In genomic region chr5:30916841-30917240, GRCm38 (mm10) we compare ENCODE assay signal across 10 mouse cellular contexts. TPM values are rescaled to one million over a fixed set of nuclear protein-coding genes. Genes with fewer than 3 reads are reported as not detected.
DNase-seq lines count a peak whose midpoint lies in the region; ATAC-seq and TF ChIP-seq lines count a peak whose summit lies in the region.
"Had no signal": no experiment of that assay in that cellular context is flagged by ENCODE, and none has a peak within 500 bp of the region (broad histone marks: within the 10 kb centered on the region; RNA-seq: fewer than 3 reads in every experiment).

No protein-coding gene starts in this region.

- H3K27ac ChIP-seq in intestine, embryonic 16.5 days (ENCODE audit: low read length) = no peak overlapping the region
- H3K27ac ChIP-seq in intestine, embryonic 15.5 days = no peak overlapping the region
- H3K27ac ChIP-seq in spleen, adult 2 months (ENCODE audit: insufficient read depth, low read length) = peak overlapping the region; percentile 24

- H3K4me1 ChIP-seq in intestine, embryonic 16.5 days (ENCODE audit: control insufficient read depth, insufficient read depth, low read length) = peaks cover 40% of the 10 kb centered on the region
- peaks cover 44% of the 10 kb centered on the region for H3K4me1 ChIP-seq in intestine, embryonic 15.5 days (replicated peaks)
- peaks cover 5% of the 10 kb centered on the region; the same call in 1 of the 2 replicates for H3K4me1 ChIP-seq in spleen, adult 2 months (ENCODE audit: control insufficient read depth, insufficient read depth, insufficient read length)

- 0 out of 2 replicates have a peak overlapping the region, but pooled peaks have one; percentile 14 for H3K9ac ChIP-seq in intestine, embryonic 16.5 days (ENCODE audit: low read depth, low read length)
- H3K9ac ChIP-seq in intestine, embryonic 15.5 days = no peak overlapping the region
- H3K9ac ChIP-seq: midbrain, embryonic 15.5 days had no signal

- no peak for ATAC-seq in intestine, embryonic 16.5 days
- no peak for ATAC-seq in intestine, embryonic 15.5 days

- no peaks in the 10 kb centered on the region; the same call in 1 of the 2 replicates for H3K36me3 ChIP-seq in intestine, embryonic 16.5 days (ENCODE audit: control insufficient read depth, insufficient read depth, low read length)
- H3K36me3 ChIP-seq in intestine, embryonic 15.5 days = peaks cover 27% of the 10 kb centered on the region
- H3K36me3 ChIP-seq in spleen, adult 2 months (ENCODE audit: control insufficient read depth, insufficient read depth, low read length) = no peaks in the 10 kb centered on the region
- H3K36me3 ChIP-seq: midbrain, embryonic 15.5 days had no signal

- TF ChIP-seq POLR2A in spleen, adult 2 months (IDR thresholded peaks at IDR 0.05; ENCODE audit: low read depth, low read length) = no peak

- no peaks in the 10 kb centered on the region for H3K27me3 ChIP-seq in intestine, embryonic 16.5 days (replicated peaks; ENCODE audit: control insufficient read depth, insufficient read depth, low read length)
- no peaks in the 10 kb centered on the region for H3K27me3 ChIP-seq in intestine, embryonic 15.5 days (replicated peaks)
- no peaks in the 10 kb centered on the region for H3K27me3 ChIP-seq in spleen, adult 2 months (ENCODE audit: control insufficient read depth, insufficient read depth, low read length)
- H3K27me3 ChIP-seq: midbrain, embryonic 15.5 days; Patski had no signal

- WGBS in intestine, embryonic 16.5 days = 95% methylated on average over 9 of the region's 9 CpGs
- 92% methylated on average over 9 of the region's 9 CpGs for WGBS in intestine, embryonic 15.5 days
- WGBS in spleen, adult 2 months = 91% methylated on average over 9 of the region's 9 CpGs

- H3K9me3 ChIP-seq in intestine, embryonic 16.5 days (ENCODE audit: control insufficient read depth, low read length) = no peaks in the 10 kb centered on the region
- H3K9me3 ChIP-seq in intestine, embryonic 15.5 days = no peaks in the 10 kb centered on the region
- H3K9me3 ChIP-seq: midbrain, embryonic 15.5 days had no signal

- no peak overlapping the region for H3K4me2 ChIP-seq in intestine, embryonic 16.5 days (ENCODE audit: low read depth, low read length)
- H3K4me2 ChIP-seq in intestine, embryonic 15.5 days (replicated peaks) = no peak overlapping the region

- TF ChIP-seq CTCF in spleen, adult 2 months (IDR thresholded peaks at IDR 0.05; ENCODE audit: extremely low read depth, insufficient read depth, insufficient read length, insufficient replicate concordance) = no peak

- peak; percentile 39 to 42 for DNase-seq in adrenal gland, adult (ENCODE audit: inconsistent age in 2 of 2, low spot score in 1 of 2)
- no peak for DNase-seq in adrenal gland, postnatal 25 days
- no peak for DNase-seq in spleen, adult 2 months (ENCODE audit: low read depth in 1 of 2, low spot score in 2 of 2)
- DNase-seq in spleen, postnatal 4 days (ENCODE audit: low spot score in 2 of 2) = no peak
- no peak for DNase-seq in thymus, postnatal 0 days (ENCODE audit: low spot score)
- no peak for DNase-seq in B cell, adult 2 months

- H3K4me3 ChIP-seq in intestine, embryonic 16.5 days (ENCODE audit: low read length) = no peak overlapping the region
- no peak overlapping the region for H3K4me3 ChIP-seq in intestine, embryonic 15.5 days (replicated peaks)
- no peak overlapping the region for H3K4me3 ChIP-seq in spleen, adult 2 months (ENCODE audit: extremely low read depth, insufficient read depth, insufficient read length)
- H3K4me3 ChIP-seq: midbrain, embryonic 15.5 days had no signal

RNA-seq across cellular contexts. Expression of gene Emilin1, which starts 3.6 kb away (rescaled TPM):
- 41.3 and 57.2 TPM in 2 replicates for total RNA-seq in adrenal gland, postnatal 25 days (2021)
- 173 and 177 TPM in 2 replicates for polyA plus RNA-seq in intestine, embryonic 16.5 days (2015; fragmentation: Nextera tagmentation; extraction: Ambion mirVana)
- 183 and 190 TPM in 2 replicates for polyA plus RNA-seq in intestine, embryonic 15.5 days (2015; fragmentation: Nextera tagmentation; extraction: Ambion mirVana)
- polyA plus RNA-seq in spleen, adult 2 months (2012; rRNA removed) = 83.9 and 104 TPM in 2 replicates
- 47.0 and 47.5 TPM in 2 replicates for polyA plus RNA-seq in thymus, postnatal 0 days (2015; fragmentation: Nextera tagmentation; extraction: Ambion mirVana)

RNA-seq across cellular contexts. Expression of gene Khk, which starts 4.4 kb away (rescaled TPM):
- 28.5 and 58.5 TPM in 2 replicates for total RNA-seq in adrenal gland, postnatal 25 days (2021)
- 26.9 and 32.5 TPM in 2 replicates for polyA plus RNA-seq in intestine, embryonic 16.5 days (2015; fragmentation: Nextera tagmentation; extraction: Ambion mirVana)
- 23.3 and 26.9 TPM in 2 replicates for polyA plus RNA-seq in intestine, embryonic 15.5 days (2015; fragmentation: Nextera tagmentation; extraction: Ambion mirVana)
- 28.0 and 30.2 TPM in 2 replicates for polyA plus RNA-seq in spleen, adult 2 months (2012; rRNA removed)
- polyA plus RNA-seq in thymus, postnatal 0 days (2015; fragmentation: Nextera tagmentation; extraction: Ambion mirVana) = 31.7 and 32.5 TPM in 2 replicates

RNA-seq across cellular contexts. Expression of gene Ost4, which starts 9.3 kb away (rescaled TPM):
- 190 and 207 TPM in 2 replicates for total RNA-seq in adrenal gland, postnatal 25 days (2021)
- polyA plus RNA-seq in intestine, embryonic 16.5 days (2015; fragmentation: Nextera tagmentation; extraction: Ambion mirVana) = 459 and 477 TPM in 2 replicates
- 449 and 476 TPM in 2 replicates for polyA plus RNA-seq in intestine, embryonic 15.5 days (2015; fragmentation: Nextera tagmentation; extraction: Ambion mirVana)
- 143 and 161 TPM in 2 replicates for polyA plus RNA-seq in spleen, adult 2 months (2012; rRNA removed)
- 396 and 461 TPM in 2 replicates for polyA plus RNA-seq in thymus, postnatal 0 days (2015; fragmentation: Nextera tagmentation; extraction: Ambion mirVana)

RNA-seq across cellular contexts. Expression of gene Agbl5, which starts 28.3 kb away (rescaled TPM):
- total RNA-seq in adrenal gland, postnatal 25 days (2021) = 12.1 and 17.3 TPM in 2 replicates
- polyA plus RNA-seq in intestine, embryonic 16.5 days (2015; fragmentation: Nextera tagmentation; extraction: Ambion mirVana) = 13.9 and 16.3 TPM in 2 replicates
- polyA plus RNA-seq in intestine, embryonic 15.5 days (2015; fragmentation: Nextera tagmentation; extraction: Ambion mirVana) = 13.9 and 16.4 TPM in 2 replicates
- 11.6 and 16.1 TPM in 2 replicates for polyA plus RNA-seq in spleen, adult 2 months (2012; rRNA removed)
- polyA plus RNA-seq in thymus, postnatal 0 days (2015; fragmentation: Nextera tagmentation; extraction: Ambion mirVana) = 13.3 and 15.9 TPM in 2 replicates

RNA-seq across cellular contexts. Expression of gene Cgref1, which starts 28.6 kb away (rescaled TPM):
- total RNA-seq in adrenal gland, postnatal 25 days (2021) = 1.0 TPM in 1 of 2 replicates, not detected in the other
- polyA plus RNA-seq in intestine, embryonic 16.5 days (2015; fragmentation: Nextera tagmentation; extraction: Ambion mirVana) = 67.0 and 88.7 TPM in 2 replicates
- polyA plus RNA-seq in intestine, embryonic 15.5 days (2015; fragmentation: Nextera tagmentation; extraction: Ambion mirVana) = 36.1 and 42.8 TPM in 2 replicates
- polyA plus RNA-seq in spleen, adult 2 months (2012; rRNA removed) = 0.47 and 0.76 TPM in 2 replicates
- 0.70 and 0.71 TPM in 2 replicates for polyA plus RNA-seq in thymus, postnatal 0 days (2015; fragmentation: Nextera tagmentation; extraction: Ambion mirVana)

Comparison
In these comparisons a context has a peak if more than half of its experiments do, and no peak if none do; other contexts are left out.
1. DNase-seq: peak in adrenal gland, adult (2 of 2); none in adrenal gland, postnatal 25 days (single experiment), spleen, adult 2 months (0 of 2), spleen, postnatal 4 days (0 of 2), thymus, postnatal 0 days (single experiment) and B cell, adult 2 months (0 of 2).